Mouse (Mus musculus) heart, postnatal 0 days (tissue): ENCODE measurements at regions not wholly inside any gene's neighbourhood (a gene's known extent, or its start where the extent isn't known, plus 50 kb on each side); places are given as distances from the start of the nearest gene placed in this dataset.

Experiments
- CTCF ChIP-seq: IDR thresholded peaks from 2 replicates; pipeline ENCODE4 v1.5.1; 2016; ENCODE audit warnings: antibody characterized with exemption, control low read depth, low read depth
- EP300 ChIP-seq: IDR thresholded peaks from 2 replicates; pipeline ENCODE4 v1.6.1; 2016; ENCODE audit warnings: antibody characterized with exemption, low read depth

DNA sequence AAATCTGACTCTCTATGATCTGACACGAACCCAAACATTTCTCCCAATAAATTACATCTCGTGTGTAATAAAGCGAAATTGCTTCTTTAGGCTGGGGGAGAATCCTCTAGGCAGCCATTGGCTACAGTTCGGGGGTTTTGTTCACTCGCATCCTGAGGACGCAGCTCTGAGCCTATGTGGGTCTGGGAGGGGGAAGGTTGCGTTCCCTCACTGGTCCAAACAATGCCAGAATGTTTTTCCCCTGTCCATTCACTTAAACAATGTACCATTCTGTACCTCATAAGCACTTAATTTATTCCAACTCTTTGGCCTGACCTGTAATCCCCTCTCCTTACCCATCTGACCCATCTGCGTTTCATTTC, 308.6 kb downstream of the Spry2 start:
- TF ChIP-seq CTCF, result no peak
- no peak for TF ChIP-seq EP300
